Mouse (Mus musculus) splenic B cell, adult 2 months (primary cell): ENCODE measurements around the gene Caskin1.
A peak's percentile ranks its signal among the peaks of the same experiment; 100 is the strongest.

Source experiments
- DNase-seq: peaks from one replicate; pipeline ENCODE4 v3.0.0-alpha.2; 2011; ENCODE audit warnings: low read depth, low spot score
- H3K27me3 ChIP-seq: 2 replicates; pipeline ENCODE4 v1.6.1; 2012; ENCODE audit warnings: mild to moderate bottlenecking, low read length, moderate library complexity, mixed read lengths; ENCODE audit not compliant: control insufficient read depth, poor library complexity, insufficient read depth, severe bottlenecking
- H3K36me3 ChIP-seq: 2 replicates; pipeline ENCODE4 v1.6.1; 2012; ENCODE audit warnings: mild to moderate bottlenecking, low read length, moderate library complexity, mixed read lengths; ENCODE audit not compliant: control insufficient read depth, poor library complexity, insufficient read depth, severe bottlenecking

Caskin1 gene

GRCm38 (mm10) chr17:24529883-24530282 lies 41.5 kb downstream of the Caskin1 start:
- Histone ChIP-seq H3K36me3 (0 out of 2 replicates have a peak, but pooled peaks cover 1% of the 10 kb centered on the region), H3K27me3 (no peaks in the 10 kb centered on the region)
- DNase-seq = no peak

GRCm38 (mm10) chr17:24530361-24531050 lies 42.1 kb downstream of the Caskin1 start:
- DNase-seq = no peak
- Histone ChIP-seq H3K36me3 (0 out of 2 replicates have a peak, but pooled peaks cover 1% of the 10 kb centered on the region), H3K27me3 (no peaks in the 10 kb centered on the region)

GRCm38 (mm10) chr17:24531064-24531463 lies 42.7 kb downstream of the Caskin1 start:
- H3K27me3 ChIP-seq = no peaks in the 10 kb centered on the region
- H3K36me3 ChIP-seq = 0 out of 2 replicates have a peak, but pooled peaks cover 1% of the 10 kb centered on the region
- no peak for DNase-seq

GRCm38 (mm10) chr17:24532045-24532444 lies 43.6 kb downstream of the Caskin1 start:
- DNase-seq = no peak
- H3K27me3 ChIP-seq = no peaks in the 10 kb centered on the region
- 0 out of 2 replicates have a peak, but pooled peaks cover 1% of the 10 kb centered on the region for H3K36me3 ChIP-seq

- peak; percentile 83 for DNase-seq
- 0 out of 2 replicates have a peak, but pooled peaks cover 1% of the 10 kb centered on the region for H3K36me3 ChIP-seq
- H3K27me3 ChIP-seq = no peaks in the 10 kb centered on the region
These were observed 44.9 kb downstream of the Caskin1 start for GRCm38 (mm10) chr17:24533099-24533992.

- H3K27me3 ChIP-seq = no peaks in the 10 kb centered on the region
- 0 out of 2 replicates have a peak, but pooled peaks cover 1% of the 10 kb centered on the region for H3K36me3 ChIP-seq
- no peak for DNase-seq
These were observed 45.8 kb downstream of the Caskin1 start, which contains the start of gene Rab26 for GRCm38 (mm10) chr17:24534160-24534718. TSS of gene Rab26 (minus strand) at chr17:24534210.

- Histone ChIP-seq H3K27me3 (no peaks in the 10 kb centered on the region), H3K36me3 (no peaks in the 10 kb centered on the region)
- DNase-seq = no peak
These were observed 46.9 kb downstream of the Caskin1 start for GRCm38 (mm10) chr17:24535300-24535699.

GRCm38 (mm10) chr17:24537536-24537935 lies 49.1 kb downstream of the Caskin1 start:
- DNase-seq = no peak
- H3K27me3 ChIP-seq = no peaks in the 10 kb centered on the region
- no peaks in the 10 kb centered on the region for H3K36me3 ChIP-seq

GRCm38 (mm10) chr17:24538950-24539349 lies 50.5 kb downstream of the Caskin1 start:
- H3K36me3 ChIP-seq = no peaks in the 10 kb centered on the region
- peak; percentile 61 for DNase-seq
- H3K27me3 ChIP-seq = no peaks in the 10 kb centered on the region

- H3K36me3 ChIP-seq = no peaks in the 10 kb centered on the region
These were observed 52.0 kb downstream of the Caskin1 start for GRCm38 (mm10) chr17:24540375-24540774.

GRCm38 (mm10) chr17:24544613-24545012 lies 56.2 kb downstream of the Caskin1 start:
- H3K27me3 ChIP-seq = no peaks in the 10 kb centered on the region
- no peak for DNase-seq
- no peaks in the 10 kb centered on the region for H3K36me3 ChIP-seq

More at GRCm38 (mm10) chr17:24540375-24540774, 52.0 kb downstream of the Caskin1 start:
- no peaks in the 10 kb centered on the region for H3K27me3 ChIP-seq
- peak; percentile 86 for DNase-seq

- Histone ChIP-seq H3K36me3 (no peaks in the 10 kb centered on the region), H3K27me3 (no peaks in the 10 kb centered on the region)
- DNase-seq = no peak
These were observed 56.8 kb downstream of the Caskin1 start for GRCm38 (mm10) chr17:24545247-24545646.

- DNase-seq = no peak
- Histone ChIP-seq H3K27me3 (no peaks in the 10 kb centered on the region), H3K36me3 (no peaks in the 10 kb centered on the region)
These were observed 57.8 kb downstream of the Caskin1 start for GRCm38 (mm10) chr17:24546234-24546633.

- Histone ChIP-seq H3K36me3 (peaks cover 1% of the 10 kb centered on the region; the same call in 1 of the 2 replicates), H3K27me3 (no peaks in the 10 kb centered on the region)
- peak; percentile 64 for DNase-seq
These were observed 60.0 kb downstream of the Caskin1 start for GRCm38 (mm10) chr17:24548435-24548834.
